Mouse (Mus musculus) heart, embryonic 12.5 days (tissue): ENCODE data around the gene Gfra1. TPM values are rescaled to one million over a fixed set of nuclear protein-coding genes. Genes with fewer than 3 reads are reported as not detected.

ENCODE experiments used
- ATAC-seq: fragments of 200-750 bp; cut with Nextera tagmentation; 2 replicates; pipeline ENCODE4 v1.8.0; 2017; ENCODE audit warnings: moderate TSS enrichment, moderate library complexity; ENCODE audit not compliant: insufficient number of reproducible peaks, low FRiP score
- H3K27ac ChIP-seq: fragments of 300-500 bp; sonication (generic); 2 replicates; pipeline ENCODE4 v1.5.1; 2016; ENCODE audit warnings: mild to moderate bottlenecking, moderate library complexity; ENCODE audit not compliant: poor library complexity, severe bottlenecking
- H3K27me3 ChIP-seq: fragments of 300-500 bp; sonication (generic); replicated peaks from 2 replicates; pipeline ENCODE4 v1.6.1; 2016; ENCODE audit warnings: mild to moderate bottlenecking, moderate library complexity
- H3K36me3 ChIP-seq: fragments of 300-500 bp; sonication (generic); 2 replicates; pipeline ENCODE4 v1.6.1; 2016; ENCODE audit warnings: mild to moderate bottlenecking, moderate library complexity
- H3K4me1 ChIP-seq: fragments of 300-500 bp; sonication (generic); replicated peaks from 2 replicates; pipeline ENCODE4 v1.6.1; 2016; ENCODE audit warnings: mild to moderate bottlenecking
- H3K4me2 ChIP-seq: fragments of 300-500 bp; sonication (generic); 2 replicates; pipeline ENCODE4 v1.6.1; 2016; ENCODE audit warnings: mild to moderate bottlenecking, moderate library complexity
- H3K4me3 ChIP-seq: fragments of 300-500 bp; sonication (generic); 2 replicates; pipeline ENCODE4 v1.5.1; 2016; ENCODE audit warnings: mild to moderate bottlenecking
- H3K9ac ChIP-seq: fragments of 300-500 bp; sonication (generic); 2 replicates; pipeline ENCODE4 v1.6.1; 2016; ENCODE audit warnings: mild to moderate bottlenecking, moderate library complexity
- H3K9me3 ChIP-seq: fragments of 300-500 bp; sonication (generic); replicated peaks from 2 replicates; pipeline ENCODE4 v1.6.1; 2016; ENCODE audit warnings: mild to moderate bottlenecking, moderate library complexity
- WGBS: fragments of 180-500 bp; shearing (Covaris S2); methylation state at CpG from one replicate; pipeline ENCODE4 v1.1.7; 2016; 5-methylcytosine and 5-hydroxymethylcytosine counted together
- polyA plus RNA-seq: library from polyadenylated mRNA; unstranded; fragments of >200 nt; fragmentation: Nextera tagmentation; extraction: Ambion mirVana; gene quantifications from 2 replicates; pipeline ENCODE4 v1.2.1, GENCODE M21; 2016

The Gfra1 gene
- polyA plus RNA-seq, 1 experiment from 2014 or later, result 6.1 TPM

- Histone ChIP-seq H3K9me3 (no peaks in the 10 kb centered on the region), H3K27me3 (0 out of 2 replicates have a peak, but pooled peaks cover 4% of the 10 kb centered on the region), H3K27ac (no peak overlapping the region), H3K9ac (no peak overlapping the region), H3K4me2 (no peak overlapping the region), H3K36me3 (no peaks in the 10 kb centered on the region), H3K4me1 (peaks cover 17% of the 10 kb centered on the region), H3K4me3 (no peak overlapping the region)
- ATAC-seq, result no peak
- WGBS, result 86% methylated on average over 7 of the region's 7 CpGs
Measured at GRCm38 (mm10) chr19:58441246-58441645, 14.5 kb downstream of the Gfra1 start.

GRCm38 (mm10) chr19:58438762-58439161, 16.9 kb downstream of the Gfra1 start:
- H3K27ac ChIP-seq, result no peak overlapping the region
- WGBS, result 71% methylated on average over 4 of the region's 4 CpGs
- H3K9ac ChIP-seq, result no peak overlapping the region
- peaks cover 24% of the 10 kb centered on the region for H3K4me1 ChIP-seq
- no peak overlapping the region for H3K4me3 ChIP-seq
- no peak overlapping the region for H3K4me2 ChIP-seq
- no peaks in the 10 kb centered on the region for H3K36me3 ChIP-seq
- H3K9me3 ChIP-seq, result no peaks in the 10 kb centered on the region
- 0 out of 2 replicates have a peak, but pooled peaks cover 4% of the 10 kb centered on the region for H3K27me3 ChIP-seq
- ATAC-seq, result no peak

GRCm38 (mm10) chr19:58437441-58438071, 18.2 kb downstream of the Gfra1 start:
- Histone ChIP-seq H3K4me2 (no peak overlapping the region), H3K4me1 (peaks cover 22% of the 10 kb centered on the region), H3K27me3 (0 out of 2 replicates have a peak, but pooled peaks cover 4% of the 10 kb centered on the region), H3K9me3 (no peaks in the 10 kb centered on the region), H3K36me3 (no peaks in the 10 kb centered on the region), H3K27ac (no peak overlapping the region), H3K9ac (no peak overlapping the region), H3K4me3 (no peak overlapping the region)
- 73% methylated on average over 10 of the region's 10 CpGs for WGBS
- ATAC-seq, result no peak

DNA sequence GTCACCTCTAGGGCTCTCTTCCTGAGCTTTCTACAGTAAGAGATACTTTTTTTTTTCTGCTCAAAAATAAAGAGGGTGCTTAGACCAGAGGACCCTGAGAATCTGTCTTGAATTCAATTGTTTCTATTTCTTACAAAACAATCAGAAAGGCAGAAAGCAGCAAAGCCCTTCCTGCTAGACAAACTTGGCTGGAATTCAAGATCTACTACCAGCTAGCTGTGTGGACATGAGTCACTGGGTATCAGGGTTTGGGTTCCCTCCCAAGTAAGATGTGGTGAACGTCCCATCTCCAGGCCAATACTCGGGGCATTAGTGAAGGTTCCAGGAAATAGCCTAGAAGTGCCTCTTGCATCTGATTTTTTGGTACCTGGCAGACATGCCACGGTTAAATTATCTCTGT, 18.8 kb downstream of the Gfra1 start:
- 40% methylated on average over 3 of the region's 3 CpGs for WGBS
- no peak overlapping the region for H3K4me3 ChIP-seq
- no peak for ATAC-seq
- no peak overlapping the region for H3K9ac ChIP-seq
- H3K27me3 ChIP-seq, result peaks cover 4% of the 10 kb centered on the region; the same call in 1 of the 2 replicates
- H3K36me3 ChIP-seq, result no peaks in the 10 kb centered on the region
- H3K27ac ChIP-seq, result no peak overlapping the region
- H3K9me3 ChIP-seq, result no peaks in the 10 kb centered on the region
- H3K4me1 ChIP-seq, result peaks cover 22% of the 10 kb centered on the region
- H3K4me2 ChIP-seq, result no peak overlapping the region

- peaks cover 22% of the 10 kb centered on the region for H3K4me1 ChIP-seq
- no peak for ATAC-seq
Measured at GRCm38 (mm10) chr19:58435877-58436276, 19.8 kb downstream of the Gfra1 start.

DNA sequence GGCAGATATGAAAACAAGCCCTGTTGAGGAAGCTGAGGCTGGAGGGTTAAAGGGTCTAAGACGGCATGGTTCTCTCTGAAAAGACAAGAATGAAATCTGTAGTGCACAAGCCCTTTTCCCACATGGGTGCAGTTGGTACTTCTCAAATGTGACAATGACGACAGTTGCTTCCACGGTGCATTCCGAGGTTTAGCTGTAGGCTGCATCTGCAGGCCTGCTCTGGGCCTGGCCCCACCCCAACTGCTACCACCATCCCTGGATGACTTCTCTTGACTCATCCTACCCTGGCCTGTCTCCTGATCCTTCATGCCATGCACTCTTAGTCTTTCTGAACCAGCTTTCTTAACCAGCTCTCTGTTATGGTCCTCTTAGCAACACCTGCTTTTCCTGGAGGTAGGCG, 22.9 kb downstream of the Gfra1 start:
- Histone ChIP-seq H3K27ac (no peak overlapping the region), H3K36me3 (no peaks in the 10 kb centered on the region), H3K4me2 (no peak overlapping the region), H3K9me3 (no peaks in the 10 kb centered on the region), H3K27me3 (no peaks in the 10 kb centered on the region; the same call in 1 of the 2 replicates), H3K4me3 (no peak overlapping the region), H3K4me1 (peaks cover 22% of the 10 kb centered on the region), H3K9ac (no peak overlapping the region)
- ATAC-seq, result no peak
- WGBS, result 63% methylated on average over 5 of the region's 5 CpGs

More at GRCm38 (mm10) chr19:58435877-58436276, 19.8 kb downstream of the Gfra1 start:
- H3K36me3 ChIP-seq, result no peaks in the 10 kb centered on the region
- H3K27me3 ChIP-seq, result peaks cover 4% of the 10 kb centered on the region; the same call in 1 of the 2 replicates
- H3K4me2 ChIP-seq, result no peak overlapping the region
- no peak overlapping the region for H3K9ac ChIP-seq
- H3K27ac ChIP-seq, result no peak overlapping the region
- no peak overlapping the region for H3K4me3 ChIP-seq
- WGBS, result 49% methylated on average over 5 of the region's 5 CpGs
- H3K9me3 ChIP-seq, result no peaks in the 10 kb centered on the region

GRCm38 (mm10) chr19:58428546-58428945, 27.2 kb downstream of the Gfra1 start:
- H3K36me3 ChIP-seq, result no peaks in the 10 kb centered on the region
- H3K9ac ChIP-seq, result no peak overlapping the region
- 80% methylated on average over 4 of the region's 4 CpGs for WGBS
- H3K27ac ChIP-seq, result no peak overlapping the region
- H3K4me3 ChIP-seq, result no peak overlapping the region
- no peaks in the 10 kb centered on the region for H3K9me3 ChIP-seq
- ATAC-seq, result no peak
- no peaks in the 10 kb centered on the region for H3K4me1 ChIP-seq
- H3K27me3 ChIP-seq, result no peaks in the 10 kb centered on the region; the same call in 1 of the 2 replicates
- H3K4me2 ChIP-seq, result no peak overlapping the region

DNA sequence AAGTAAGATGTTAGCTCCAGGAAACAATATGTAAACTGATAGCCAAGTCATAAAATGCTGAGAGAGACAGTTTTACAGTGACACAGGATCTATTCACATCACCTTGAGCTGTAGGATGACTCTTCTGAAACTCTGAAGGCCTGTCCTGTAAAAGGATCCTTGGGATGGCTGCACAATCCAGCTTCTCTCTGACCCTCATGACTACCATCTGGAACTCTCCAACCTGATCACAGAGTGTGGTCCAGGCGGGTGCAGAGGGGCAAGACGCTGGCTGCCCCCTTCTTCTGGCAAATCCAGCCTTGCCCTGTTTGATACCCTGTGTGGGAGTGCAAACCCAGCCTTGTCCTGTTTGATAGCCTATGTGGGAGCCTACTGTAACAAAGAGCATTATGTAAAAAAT, 28.4 kb downstream of the Gfra1 start:
- Histone ChIP-seq H3K4me2 (no peak overlapping the region), H3K4me3 (no peak overlapping the region), H3K27me3 (no peaks in the 10 kb centered on the region; the same call in 1 of the 2 replicates), H3K36me3 (no peaks in the 10 kb centered on the region), H3K4me1 (no peaks in the 10 kb centered on the region), H3K9ac (no peak overlapping the region), H3K27ac (no peak overlapping the region), H3K9me3 (no peaks in the 10 kb centered on the region)
- ATAC-seq, result no peak
- WGBS, result 74% methylated on average over 2 of the region's 2 CpGs

- no peak for ATAC-seq
- Histone ChIP-seq H3K4me3 (no peak overlapping the region), H3K27ac (no peak overlapping the region), H3K27me3 (no peaks in the 10 kb centered on the region), H3K9me3 (no peaks in the 10 kb centered on the region), H3K36me3 (no peaks in the 10 kb centered on the region), H3K4me1 (0 out of 2 replicates have a peak, but pooled peaks cover under 1% of the 10 kb centered on the region), H3K4me2 (no peak overlapping the region), H3K9ac (no peak overlapping the region)
- 80% methylated on average over 2 of the region's 2 CpGs for WGBS
Measured at GRCm38 (mm10) chr19:58424928-58425327, 30.8 kb downstream of the Gfra1 start.

- WGBS, result 78% methylated on average over 3 of the region's 3 CpGs
- H3K27ac ChIP-seq, result no peak overlapping the region
- no peak overlapping the region for H3K9ac ChIP-seq
- no peak overlapping the region for H3K4me3 ChIP-seq
- H3K9me3 ChIP-seq, result no peaks in the 10 kb centered on the region
- no peak overlapping the region for H3K4me2 ChIP-seq
- no peak for ATAC-seq
- H3K27me3 ChIP-seq, result no peaks in the 10 kb centered on the region
- H3K4me1 ChIP-seq, result peaks cover 8% of the 10 kb centered on the region
- no peaks in the 10 kb centered on the region for H3K36me3 ChIP-seq
Measured at GRCm38 (mm10) chr19:58424179-58424578, 31.5 kb downstream of the Gfra1 start.

- peaks cover 8% of the 10 kb centered on the region for H3K4me1 ChIP-seq
- WGBS, result 80% methylated on average over 4 of the region's 4 CpGs
- ATAC-seq, result no peak
- H3K9me3 ChIP-seq, result no peaks in the 10 kb centered on the region
- no peak overlapping the region for H3K9ac ChIP-seq
- H3K27me3 ChIP-seq, result no peaks in the 10 kb centered on the region
- no peaks in the 10 kb centered on the region for H3K36me3 ChIP-seq
- H3K4me3 ChIP-seq, result no peak overlapping the region
- no peak overlapping the region for H3K4me2 ChIP-seq
- H3K27ac ChIP-seq, result no peak overlapping the region
Measured at GRCm38 (mm10) chr19:58422916-58423493, 32.7 kb downstream of the Gfra1 start.
